Mouse (Mus musculus) forebrain, postnatal 0 days (tissue): ENCODE results near the gene Icmt. TPM values are rescaled to one million over a fixed set of nuclear protein-coding genes. Genes with fewer than 3 reads are reported as not detected.

ENCODE experiments used
- ATAC-seq: fragments of 200-750 bp; cut with Nextera tagmentation; 2 replicates; pipeline ENCODE4 v1.8.0; 2017; ENCODE audit warnings: mild to moderate bottlenecking, moderate library complexity
- DNase-seq: peaks from one replicate; pipeline ENCODE4 v3.0.0-alpha.2; 2015
- H3K27ac ChIP-seq: fragments of 300-500 bp; sonication (generic); 2 replicates; pipeline ENCODE4 v1.5.1; 2014; ENCODE audit warnings: low read depth, mild to moderate bottlenecking, antibody characterized with exemption, low read length, moderate library complexity, mixed read lengths
- H3K27me3 ChIP-seq: fragments of 300-500 bp; sonication (generic); 2 replicates; pipeline ENCODE4 v1.6.1; 2014; ENCODE audit warnings: mild to moderate bottlenecking, low read length, mixed read lengths; ENCODE audit not compliant: insufficient read depth
- H3K36me3 ChIP-seq: fragments of 300-500 bp; sonication (generic); 2 replicates; pipeline ENCODE4 v1.6.1; 2014; ENCODE audit warnings: mild to moderate bottlenecking, moderate library complexity; ENCODE audit not compliant: insufficient read depth
- H3K4me1 ChIP-seq: fragments of 300-500 bp; sonication (generic); 2 replicates; pipeline ENCODE4 v1.6.1; 2014; ENCODE audit warnings: antibody characterized with exemption; ENCODE audit not compliant: insufficient read depth
- H3K4me2 ChIP-seq: fragments of 300-500 bp; sonication (generic); 2 replicates; pipeline ENCODE4 v1.6.1; 2014; ENCODE audit warnings: low read depth, mild to moderate bottlenecking, moderate library complexity
- H3K4me3 ChIP-seq: fragments of 300-500 bp; sonication (generic); 2 replicates; pipeline ENCODE4 v1.5.1; 2014; ENCODE audit warnings: low read depth, low read length, mixed read lengths
- H3K9ac ChIP-seq: fragments of 300-500 bp; sonication (generic); 2 replicates; pipeline ENCODE4 v1.6.1; 2014; ENCODE audit warnings: mild to moderate bottlenecking
- H3K9me3 ChIP-seq: fragments of 300-500 bp; sonication (generic); 2 replicates; pipeline ENCODE4 v1.6.1; 2016; ENCODE audit warnings: low read length
- CTCF ChIP-seq: sonication (generic); IDR thresholded peaks from 2 replicates; pipeline ENCODE4 v1.5.1; 2016; ENCODE audit warnings: antibody characterized with exemption, control low read depth, low read depth
- WGBS: fragments of 180-500 bp; shearing (Covaris S2); extraction: QIAGEN DNeasy Blood & Tissue Kit; methylation state at CpG from one replicate; pipeline ENCODE4 v1.1.7; 2014; 5-methylcytosine and 5-hydroxymethylcytosine counted together
- polyA plus RNA-seq: library from polyadenylated mRNA; unstranded; fragments of >200 nt; fragmentation: Nextera tagmentation; extraction: Ambion mirVana; gene quantifications from 2 replicates; pipeline ENCODE4 v1.2.1, GENCODE M21; 2015
- total RNA-seq: library from RNA; depleted of rRNA; stranded (reverse); fragments of >200 nt; gene quantifications from 2 replicates; pipeline ENCODE4 v1.2.3, GENCODE M21; 2014

Icmt gene
- total and polyA plus RNA-seq, 2 experiments from 2014 or later = 12.7 to 28.5 TPM

DNA sequence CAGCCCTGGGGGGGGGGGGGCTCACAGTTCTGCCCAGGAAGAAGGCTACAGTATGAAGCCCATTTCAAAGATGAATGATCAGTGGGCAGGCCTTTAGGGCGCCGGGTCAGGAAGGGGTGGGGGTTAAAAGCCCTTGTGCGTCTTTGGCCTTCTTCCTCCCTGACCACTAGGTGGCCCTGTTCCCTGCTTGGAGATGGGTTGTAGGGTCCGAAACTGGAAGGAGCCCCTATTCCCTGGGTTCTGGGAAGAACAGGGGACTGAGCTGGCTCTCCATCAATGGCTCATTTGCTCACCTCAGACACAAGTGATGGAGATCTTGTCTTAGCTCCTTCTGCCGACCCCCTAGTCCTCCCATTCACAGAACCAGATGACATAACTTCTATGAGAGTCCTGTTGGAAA lies 46.3 kb downstream of the Icmt start:
- no peak overlapping the region for H3K4me2 ChIP-seq

DNA sequence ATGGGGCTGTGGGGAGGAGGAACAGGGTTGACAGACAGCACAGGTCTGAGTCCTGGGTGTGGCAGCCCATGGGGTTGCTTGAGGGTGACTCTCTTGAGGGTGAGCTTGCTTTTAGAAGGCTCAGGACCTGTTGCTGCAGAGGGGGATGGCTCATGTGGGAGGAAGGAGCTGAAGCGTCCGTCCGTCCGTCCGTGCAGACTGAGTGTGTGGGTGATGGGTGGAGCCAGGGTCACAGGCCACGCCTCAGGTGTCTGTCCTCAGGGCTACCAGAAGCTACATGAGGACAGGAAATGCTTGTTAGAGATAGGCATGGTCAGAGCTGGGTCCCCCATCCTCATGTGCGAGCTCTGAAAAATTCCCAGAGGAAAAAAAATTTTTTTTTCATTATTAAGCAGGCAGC lies 47.6 kb downstream of the Icmt start:
- Histone ChIP-seq H3K27me3 (no peaks in the 10 kb centered on the region; the same call in 1 of the 2 replicates), H3K4me2 (no peak overlapping the region), H3K27ac (no peak overlapping the region), H3K9ac (no peak overlapping the region), H3K4me1 (peaks cover 24% of the 10 kb centered on the region), H3K9me3 (no peaks in the 10 kb centered on the region), H3K4me3 (no peak overlapping the region), H3K36me3 (no peaks in the 10 kb centered on the region; the same call in 1 of the 2 replicates)
- DNase-seq (no peak), ATAC-seq (no peak)
- no peak for TF ChIP-seq CTCF
- WGBS = 70% methylated on average over 7 of the region's 7 CpGs

More for the DNA sequence above, 46.3 kb downstream of the Icmt start:
- Histone ChIP-seq H3K9ac (no peak overlapping the region), H3K9me3 (no peaks in the 10 kb centered on the region), H3K4me3 (no peak overlapping the region), H3K36me3 (no peaks in the 10 kb centered on the region; the same call in 1 of the 2 replicates), H3K27ac (no peak overlapping the region), H3K27me3 (no peaks in the 10 kb centered on the region; the same call in 1 of the 2 replicates), H3K4me1 (peaks cover 16% of the 10 kb centered on the region; the same call in 1 of the 2 replicates)
- WGBS = 11% methylated on average over 5 of the region's 5 CpGs
- DNase-seq = peak; percentile 61
- ATAC-seq = no peak
- peak; percentile 82 for TF ChIP-seq CTCF

DNA sequence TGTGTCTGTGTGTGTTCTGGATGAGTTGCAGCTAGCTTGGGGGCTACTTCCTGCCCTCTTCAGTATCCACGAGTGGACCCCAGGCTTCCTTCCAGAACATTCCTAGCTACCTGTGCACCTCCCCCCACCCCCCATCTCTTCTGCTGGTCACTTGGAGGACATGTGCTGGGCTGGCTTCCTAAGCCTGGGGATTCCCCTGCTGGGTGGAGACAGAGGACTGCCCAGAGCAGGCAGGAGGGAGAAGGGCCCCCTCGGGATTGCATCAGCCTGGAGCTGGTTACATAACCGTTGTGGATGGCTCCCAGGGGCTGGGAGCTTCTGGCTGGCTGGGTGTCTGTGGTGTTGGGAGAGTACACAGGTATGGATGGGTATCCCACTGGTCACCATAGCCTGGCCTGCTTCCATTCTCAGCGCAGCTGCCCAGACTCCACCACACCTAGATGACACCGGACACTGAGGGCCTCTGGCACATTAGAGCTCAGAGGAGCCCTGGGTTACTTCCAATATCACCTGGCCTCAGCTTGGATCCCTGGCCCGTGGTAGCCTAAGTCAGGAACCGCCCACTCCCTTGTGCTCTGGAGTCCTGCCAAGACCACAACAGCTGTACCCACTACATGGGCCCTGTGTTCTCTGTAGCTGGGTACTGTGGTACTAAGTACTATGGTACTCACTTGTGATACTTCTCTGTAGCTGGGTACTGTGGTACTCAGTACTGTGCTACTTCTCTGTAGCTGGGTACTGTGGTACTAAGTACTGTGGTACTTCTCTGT lies 48.3 kb downstream of the Icmt start:
- Histone ChIP-seq H3K27me3 (no peaks in the 10 kb centered on the region; the same call in 1 of the 2 replicates), H3K36me3 (no peaks in the 10 kb centered on the region), H3K27ac (no peak overlapping the region), H3K4me2 (no peak overlapping the region), H3K9me3 (no peaks in the 10 kb centered on the region), H3K9ac (no peak overlapping the region), H3K4me1 (peaks cover 22% of the 10 kb centered on the region), H3K4me3 (no peak overlapping the region)
- ATAC-seq (no peak), DNase-seq (no peak)
- no peak for TF ChIP-seq CTCF
- WGBS = 49% methylated on average over 7 of the region's 7 CpGs

DNA sequence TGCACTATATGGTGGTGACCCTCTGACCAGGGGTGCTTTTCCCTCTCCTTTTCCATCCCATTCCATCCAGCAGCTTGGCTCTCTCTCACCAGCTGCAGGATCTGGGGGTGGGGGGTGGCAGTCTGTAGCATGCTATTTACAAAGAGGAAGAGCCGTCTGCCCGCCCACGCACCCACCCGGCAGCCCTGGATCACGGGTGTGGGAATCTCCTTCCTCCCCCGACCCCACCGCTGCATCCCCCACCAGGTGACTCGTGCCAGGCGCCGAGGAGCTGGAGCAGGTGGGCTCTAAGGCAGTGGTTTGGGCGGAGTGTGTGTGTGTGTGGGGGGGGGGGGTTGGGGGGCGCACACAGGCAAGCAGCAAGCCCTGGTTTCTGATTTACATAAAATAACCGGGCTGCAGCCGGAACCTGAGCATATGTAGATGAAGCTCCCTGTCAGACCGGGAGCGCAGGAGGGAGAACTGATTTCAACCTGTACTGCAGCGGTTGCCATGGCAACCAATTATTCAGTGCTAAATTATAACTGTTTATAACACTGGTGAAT lies 52.9 kb downstream of the Icmt start:
- H3K36me3 ChIP-seq = peaks cover 18% of the 10 kb centered on the region
- H3K27ac ChIP-seq = peak overlapping the region; percentile 96
- no peak for TF ChIP-seq CTCF
- H3K9me3 ChIP-seq = no peaks in the 10 kb centered on the region
- peak; percentile 81 for ATAC-seq
- H3K27me3 ChIP-seq = no peaks in the 10 kb centered on the region
- peaks cover 28% of the 10 kb centered on the region for H3K4me1 ChIP-seq
- peak overlapping the region; percentile 57 for H3K9ac ChIP-seq
- H3K4me3 ChIP-seq = peak overlapping the region; percentile 26
- WGBS = 4% methylated on average over 17 of the region's 17 CpGs
- DNase-seq = peak; percentile 92
- peak overlapping the region; percentile 54 for H3K4me2 ChIP-seq

DNA sequence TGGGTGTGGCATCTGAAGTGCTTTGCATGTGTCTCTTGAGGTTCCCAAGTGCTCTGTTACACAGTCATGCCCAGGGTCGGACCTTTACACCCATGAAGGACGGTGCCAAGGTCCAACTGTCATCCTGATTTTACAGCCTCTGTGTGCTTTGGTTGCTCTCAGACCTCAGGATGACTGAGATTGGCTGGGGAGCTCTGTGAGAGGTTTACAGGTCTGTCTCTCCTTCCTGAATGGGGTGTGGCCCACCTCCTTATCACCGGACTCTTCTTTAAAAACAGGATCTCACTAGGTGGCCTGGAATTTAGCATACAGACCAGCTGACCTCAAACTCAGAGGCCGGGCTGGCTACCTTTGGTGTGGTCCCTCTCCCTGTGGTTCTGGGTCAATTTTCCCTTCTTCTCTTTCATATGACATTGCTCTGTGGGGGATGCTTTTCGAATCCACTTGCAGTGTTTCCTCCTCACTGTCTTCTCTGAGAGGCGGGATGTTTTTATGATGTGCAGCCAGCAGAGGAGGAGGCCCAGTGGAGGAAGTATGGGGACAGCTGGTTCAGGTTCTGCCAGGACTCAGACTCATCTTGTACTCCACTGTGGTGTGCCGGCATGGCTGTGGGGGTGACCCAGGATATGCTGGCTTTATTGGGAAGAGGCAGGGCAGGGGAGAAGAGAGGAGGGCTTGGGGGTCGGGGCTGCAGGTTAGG lies 53.8 kb downstream of the Icmt start:
- H3K4me1 ChIP-seq = peaks cover 28% of the 10 kb centered on the region
- H3K27me3 ChIP-seq = no peaks in the 10 kb centered on the region
- TF ChIP-seq CTCF = no peak
- peaks cover 18% of the 10 kb centered on the region for H3K36me3 ChIP-seq
- WGBS = 32% methylated on average over 8 of the region's 8 CpGs
- H3K9ac ChIP-seq = peak overlapping the region; percentile 35; the same call in 1 of the 2 replicates
- ATAC-seq (no peak), DNase-seq (no peak)
- peak overlapping the region; percentile 96 for H3K27ac ChIP-seq
- peak overlapping the region; percentile 54 for H3K4me2 ChIP-seq
- H3K9me3 ChIP-seq = no peaks in the 10 kb centered on the region
- H3K4me3 ChIP-seq = no peak overlapping the region

DNA sequence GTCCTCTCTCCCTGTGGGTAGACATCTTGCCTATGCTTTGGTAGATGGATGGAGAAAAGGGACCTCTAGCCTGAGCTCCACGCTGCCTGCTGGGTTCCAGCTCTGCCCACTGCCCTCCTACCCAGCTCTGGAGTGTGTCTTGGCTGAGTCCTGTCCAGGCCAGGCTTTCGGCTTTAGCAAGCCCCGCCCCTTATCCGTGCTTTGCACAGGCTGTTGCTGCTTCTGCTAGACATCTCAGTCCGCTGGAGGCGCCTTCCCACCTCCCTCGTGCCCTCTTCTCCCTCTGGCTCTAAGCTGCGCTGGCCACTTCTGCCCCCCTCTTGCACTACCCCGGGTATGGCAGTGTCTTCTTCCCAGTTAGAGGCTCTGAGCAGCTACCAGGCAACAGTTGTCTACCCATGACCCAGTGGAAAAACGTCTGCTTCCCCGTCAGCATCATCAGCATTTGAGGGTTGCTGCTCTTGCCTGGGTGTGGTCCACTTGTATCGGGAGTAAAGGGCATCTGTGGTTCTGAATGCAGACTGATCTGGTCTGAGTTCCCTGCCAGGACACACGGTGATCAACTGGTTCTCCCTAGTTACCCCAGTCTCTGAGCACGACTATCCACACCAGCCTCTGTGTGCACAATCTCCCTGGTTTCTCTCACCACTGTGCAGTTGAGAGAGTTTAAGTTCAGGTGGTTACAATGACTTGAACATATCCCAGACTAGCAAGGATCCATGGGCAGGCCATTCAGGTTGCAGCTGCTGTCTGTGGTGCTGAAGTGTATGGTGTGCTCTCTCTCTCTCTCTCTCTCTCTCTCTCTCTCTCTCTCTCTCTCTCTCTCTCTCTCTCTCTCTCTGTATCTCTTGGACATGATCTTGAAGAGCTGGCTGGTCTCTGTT lies 54.6 kb downstream of the Icmt start:
- no peaks in the 10 kb centered on the region for H3K9me3 ChIP-seq
- H3K27me3 ChIP-seq = no peaks in the 10 kb centered on the region
- ATAC-seq (peak; percentile 11), DNase-seq (peak; percentile 42)
- H3K4me2 ChIP-seq = 0 out of 2 replicates have a peak overlapping the region, but pooled peaks have one; percentile 5
- WGBS = 11% methylated on average over 14 of the region's 14 CpGs
- H3K36me3 ChIP-seq = peaks cover 25% of the 10 kb centered on the region
- 0 out of 2 replicates have a peak, but pooled peaks have one; percentile 20 for TF ChIP-seq CTCF
- peak overlapping the region; percentile 96 for H3K27ac ChIP-seq
- H3K4me3 ChIP-seq = no peak overlapping the region
- 0 out of 2 replicates have a peak overlapping the region, but pooled peaks have one; percentile 35 for H3K9ac ChIP-seq
- peaks cover 28% of the 10 kb centered on the region for H3K4me1 ChIP-seq
